Comparison of ENCODE assay signal across 15 mouse cellular contexts in genomic region chr5:101811296-101812169, GRCm38 (mm10). TPM values are rescaled to one million over a fixed set of nuclear protein-coding genes. Genes with fewer than 3 reads are reported as not detected.
A peak's percentile ranks its signal among the peaks of the same experiment; 100 is the strongest.
DNase-seq lines count a peak whose midpoint lies in the region; ATAC-seq and TF ChIP-seq lines count a peak whose summit lies in the region.
"Had no signal": no experiment of that assay in that cellular context is flagged by ENCODE, and none has a peak within 500 bp of the region (broad histone marks: within the 10 kb centered on the region; RNA-seq: fewer than 3 reads in every experiment).

No protein-coding gene starts in this region.

- TF ChIP-seq CTCF in intestine, postnatal 0 days (IDR thresholded peaks at IDR 0.05; ENCODE audit: low read depth), result peak; percentile 63
- 0 out of 2 replicates have a peak, but pooled peaks have one; percentile 14 for TF ChIP-seq CTCF in midbrain, postnatal 0 days (IDR thresholded peaks at IDR 0.05)
- peak; percentile 49 for TF ChIP-seq CTCF in stomach, postnatal 0 days (IDR thresholded peaks at IDR 0.05; ENCODE audit: low read depth)

- DNase-seq in midbrain, postnatal 0 days (ENCODE audit: low spot score), result no peak
- DNase-seq in midbrain, embryonic 14.5 days, result no peak
- DNase-seq in cerebellum, adult 8-10 months, result peak; percentile 45
- DNase-seq in stomach, postnatal 0 days (ENCODE audit: low spot score), result no peak
- DNase-seq in forebrain, embryonic 11.5 days (ENCODE audit: low spot score), result no peak
- no peak for DNase-seq in c-Kit-positive CD71-positive TER-119-positive erythroid progenitor cells, embryonic 14.5 days (ENCODE audit: low spot score)
- DNase-seq: adrenal gland, adult 8-10 months; heart, postnatal 10 days; right cerebral cortex, postnatal 4 days had no signal

- ATAC-seq in intestine, postnatal 0 days, result no peak
- no peak for ATAC-seq in intestine, embryonic 16.5 days
- ATAC-seq in midbrain, postnatal 0 days (ENCODE audit: low FRiP score), result no peak
- no peak for ATAC-seq in midbrain, embryonic 14.5 days (ENCODE audit: low FRiP score, low TSS enrichment)
- no peak for ATAC-seq in stomach, postnatal 0 days (ENCODE audit: low FRiP score, low TSS enrichment)
- ATAC-seq in forebrain, embryonic 11.5 days (replicated peaks; ENCODE audit: low FRiP score), result no peak

- no peaks in the 10 kb centered on the region for H3K27me3 ChIP-seq in intestine, postnatal 0 days (replicated peaks; ENCODE audit: control insufficient read depth, insufficient read depth, low read length)
- H3K27me3 ChIP-seq in intestine, embryonic 16.5 days (replicated peaks; ENCODE audit: control insufficient read depth, insufficient read depth, low read length), result no peaks in the 10 kb centered on the region
- H3K27me3 ChIP-seq in midbrain, postnatal 0 days (ENCODE audit: insufficient read depth, low read length), result no peaks in the 10 kb centered on the region
- H3K27me3 ChIP-seq in midbrain, embryonic 14.5 days (ENCODE audit: control insufficient read depth, insufficient read depth, low read length), result no peaks in the 10 kb centered on the region
- H3K27me3 ChIP-seq in stomach, postnatal 0 days (ENCODE audit: control insufficient read depth, insufficient read depth, low read length), result no peaks in the 10 kb centered on the region
- no peaks in the 10 kb centered on the region for H3K27me3 ChIP-seq in forebrain, embryonic 11.5 days (ENCODE audit: control insufficient read depth, insufficient read depth, low read length)
- H3K27me3 ChIP-seq: embryonic facial prominence, embryonic 12.5 days; kidney, embryonic 15.5 days; neural tube, embryonic 13.5 days had no signal

- peaks cover 9% of the 10 kb centered on the region; the same call in 1 of the 2 replicates for H3K36me3 ChIP-seq in intestine, postnatal 0 days (ENCODE audit: control insufficient read depth, insufficient read depth)
- no peaks in the 10 kb centered on the region for H3K36me3 ChIP-seq in intestine, embryonic 16.5 days (ENCODE audit: control insufficient read depth, insufficient read depth, low read length)
- no peaks in the 10 kb centered on the region for H3K36me3 ChIP-seq in midbrain, postnatal 0 days (ENCODE audit: insufficient read depth, low read length)
- no peaks in the 10 kb centered on the region for H3K36me3 ChIP-seq in midbrain, embryonic 14.5 days (ENCODE audit: control insufficient read depth, insufficient read depth, low read length)
- no peaks in the 10 kb centered on the region; the same call in 1 of the 2 replicates for H3K36me3 ChIP-seq in stomach, postnatal 0 days (ENCODE audit: control insufficient read depth, insufficient read depth, low read length)
- no peaks in the 10 kb centered on the region for H3K36me3 ChIP-seq in forebrain, embryonic 11.5 days (ENCODE audit: control insufficient read depth, insufficient read depth, low read length)
- H3K36me3 ChIP-seq: embryonic facial prominence, embryonic 12.5 days; kidney, embryonic 15.5 days; limb, embryonic 10.5 days; neural tube, embryonic 13.5 days had no signal

- no peak for TF ChIP-seq EP300 in stomach, postnatal 0 days (optimal IDR thresholded peaks at IDR 0.05)

- no peak overlapping the region for H3K4me3 ChIP-seq in intestine, postnatal 0 days (ENCODE audit: low read depth, low read length)
- H3K4me3 ChIP-seq in intestine, embryonic 16.5 days (ENCODE audit: low read length), result no peak overlapping the region
- H3K4me3 ChIP-seq in midbrain, postnatal 0 days (ENCODE audit: low read depth, low read length), result no peak overlapping the region
- no peak overlapping the region for H3K4me3 ChIP-seq in midbrain, embryonic 14.5 days (replicated peaks; ENCODE audit: low read depth, low read length)
- H3K4me3 ChIP-seq in stomach, postnatal 0 days (ENCODE audit: low read depth, low read length), result no peak overlapping the region
- no peak overlapping the region for H3K4me3 ChIP-seq in forebrain, embryonic 11.5 days (ENCODE audit: low read depth, low read length)
- H3K4me3 ChIP-seq: embryonic facial prominence, embryonic 12.5 days; kidney, embryonic 15.5 days; limb, embryonic 10.5 days; neural tube, embryonic 13.5 days had no signal

- no peaks in the 10 kb centered on the region for H3K9me3 ChIP-seq in intestine, postnatal 0 days (ENCODE audit: control insufficient read depth)
- no peaks in the 10 kb centered on the region for H3K9me3 ChIP-seq in intestine, embryonic 16.5 days (ENCODE audit: control insufficient read depth, low read length)
- no peaks in the 10 kb centered on the region for H3K9me3 ChIP-seq in midbrain, postnatal 0 days (ENCODE audit: low read length)
- H3K9me3 ChIP-seq in midbrain, embryonic 14.5 days (ENCODE audit: control insufficient read depth, low read length), result no peaks in the 10 kb centered on the region
- no peaks in the 10 kb centered on the region for H3K9me3 ChIP-seq in stomach, postnatal 0 days (ENCODE audit: control insufficient read depth, low read length)
- H3K9me3 ChIP-seq in forebrain, embryonic 11.5 days (ENCODE audit: control insufficient read depth, low read length), result no peaks in the 10 kb centered on the region
- H3K9me3 ChIP-seq: embryonic facial prominence, embryonic 12.5 days; kidney, embryonic 15.5 days; limb, embryonic 10.5 days; neural tube, embryonic 13.5 days had no signal

- no peaks in the 10 kb centered on the region for H3K4me1 ChIP-seq in intestine, postnatal 0 days (replicated peaks; ENCODE audit: control insufficient read depth, insufficient read depth, low read length)
- no peaks in the 10 kb centered on the region; the same call in 1 of the 2 replicates for H3K4me1 ChIP-seq in intestine, embryonic 16.5 days (ENCODE audit: control insufficient read depth, insufficient read depth, low read length)
- H3K4me1 ChIP-seq in midbrain, postnatal 0 days (ENCODE audit: insufficient read depth, low read length), result no peaks in the 10 kb centered on the region
- H3K4me1 ChIP-seq in midbrain, embryonic 14.5 days (ENCODE audit: control insufficient read depth, insufficient read depth, low read length), result no peaks in the 10 kb centered on the region
- no peaks in the 10 kb centered on the region for H3K4me1 ChIP-seq in stomach, postnatal 0 days (replicated peaks; ENCODE audit: control insufficient read depth, insufficient read depth)
- no peaks in the 10 kb centered on the region for H3K4me1 ChIP-seq in forebrain, embryonic 11.5 days (replicated peaks; ENCODE audit: control insufficient read depth, insufficient read depth, low read length)
- H3K4me1 ChIP-seq: embryonic facial prominence, embryonic 12.5 days; limb, embryonic 10.5 days; neural tube, embryonic 13.5 days had no signal

- H3K4me2 ChIP-seq in intestine, postnatal 0 days (replicated peaks; ENCODE audit: low read depth), result no peak overlapping the region
- H3K4me2 ChIP-seq in intestine, embryonic 16.5 days (ENCODE audit: low read depth, low read length), result no peak overlapping the region
- H3K4me2 ChIP-seq in midbrain, postnatal 0 days (ENCODE audit: low read depth, low read length, poor library complexity, severe bottlenecking), result no peak overlapping the region
- H3K4me2 ChIP-seq in midbrain, embryonic 14.5 days (ENCODE audit: low read length), result no peak overlapping the region
- no peak overlapping the region for H3K4me2 ChIP-seq in stomach, postnatal 0 days (replicated peaks; ENCODE audit: low read depth)
- H3K4me2 ChIP-seq in forebrain, embryonic 11.5 days (ENCODE audit: low read depth, low read length, severe bottlenecking), result no peak overlapping the region
- H3K4me2 ChIP-seq: embryonic facial prominence, embryonic 12.5 days; kidney, embryonic 15.5 days; neural tube, embryonic 13.5 days had no signal

- WGBS in intestine, postnatal 0 days, result 90% methylated on average over 6 of the region's 6 CpGs
- 91% methylated on average over 6 of the region's 6 CpGs for whole genome bisulfite sequencing in intestine, embryonic 16.5 days
- 90% methylated on average over 6 of the region's 6 CpGs for WGBS in midbrain, postnatal 0 days
- 90% methylated on average over 6 of the region's 6 CpGs for WGBS in midbrain, embryonic 14.5 days
- 87% methylated on average over 6 of the region's 6 CpGs for WGBS in stomach, postnatal 0 days
- 89% methylated on average over 6 of the region's 6 CpGs for WGBS in forebrain, embryonic 11.5 days

- H3K27ac ChIP-seq in intestine, postnatal 0 days (ENCODE audit: low read depth, low read length), result no peak overlapping the region
- H3K27ac ChIP-seq in intestine, embryonic 16.5 days (ENCODE audit: low read length), result no peak overlapping the region
- no peak overlapping the region for H3K27ac ChIP-seq in midbrain, postnatal 0 days (ENCODE audit: low read depth, low read length)
- no peak overlapping the region for H3K27ac ChIP-seq in midbrain, embryonic 14.5 days (replicated peaks; ENCODE audit: low read depth, low read length)
- H3K27ac ChIP-seq in stomach, postnatal 0 days (replicated peaks), result no peak overlapping the region
- no peak overlapping the region for H3K27ac ChIP-seq in forebrain, embryonic 11.5 days (ENCODE audit: low read depth, low read length)
- H3K27ac ChIP-seq: embryonic facial prominence, embryonic 12.5 days; kidney, embryonic 15.5 days; limb, embryonic 10.5 days; neural tube, embryonic 13.5 days had no signal

- no peak overlapping the region for H3K9ac ChIP-seq in intestine, postnatal 0 days (ENCODE audit: low read depth, low read length)
- H3K9ac ChIP-seq in intestine, embryonic 16.5 days (ENCODE audit: low read depth, low read length), result no peak overlapping the region
- no peak overlapping the region for H3K9ac ChIP-seq in midbrain, postnatal 0 days (replicated peaks; ENCODE audit: low read length, poor library complexity, severe bottlenecking)
- H3K9ac ChIP-seq in midbrain, embryonic 14.5 days (replicated peaks; ENCODE audit: low read length), result no peak overlapping the region
- H3K9ac ChIP-seq in stomach, postnatal 0 days (ENCODE audit: low read length), result no peak overlapping the region
- no peak overlapping the region for H3K9ac ChIP-seq in forebrain, embryonic 11.5 days (ENCODE audit: low read length)
- H3K9ac ChIP-seq: embryonic facial prominence, embryonic 12.5 days; kidney, embryonic 15.5 days; neural tube, embryonic 13.5 days had no signal

RNA-seq across cellular contexts. Expression of gene Cds1, which starts 46.6 kb away (rescaled TPM):
- 31.9 and 32.2 TPM in 2 replicates for polyA plus RNA-seq in intestine, postnatal 0 days (2015; fragmentation: Nextera tagmentation; extraction: Ambion mirVana)
- 24.8 and 30.2 TPM in 2 replicates for polyA plus RNA-seq in intestine, embryonic 16.5 days (2015; fragmentation: Nextera tagmentation; extraction: Ambion mirVana)
- 16.2 and 16.9 TPM in 2 replicates for total RNA-seq in midbrain, postnatal 0 days (2014; rRNA removed)
- 8.7 and 9.2 TPM in 2 replicates for polyA plus RNA-seq in midbrain, postnatal 0 days (2015; fragmentation: Nextera tagmentation; extraction: Ambion mirVana)
- polyA plus RNA-seq in midbrain, embryonic 14.5 days (2014; fragmentation: Nextera tagmentation; extraction: Ambion mirVana), result 4.1 and 5.7 TPM in 2 replicates
- polyA plus RNA-seq in stomach, postnatal 0 days (2015; fragmentation: Nextera tagmentation; extraction: Ambion mirVana), result 18.0 and 18.5 TPM in 2 replicates
- 0.67 and 0.93 TPM in 2 replicates for polyA plus RNA-seq in forebrain, embryonic 11.5 days (2014; fragmentation: Nextera tagmentation; extraction: Ambion mirVana)
